Mouse (Mus musculus) embryonic fibroblast, embryonic 13.5 days (primary cell): ENCODE measurements around the gene Hsd11b2.

Source experiments
- CTCF ChIP-seq: IDR thresholded peaks from 2 replicates; pipeline ENCODE4 v1.5.1; 2011; ENCODE audit warnings: mild to moderate bottlenecking, control low read depth, low read length, moderate library complexity, borderline replicate concordance; ENCODE audit not compliant: insufficient read depth
- POLR2A ChIP-seq: IDR thresholded peaks from 2 replicates; pipeline ENCODE4 v1.6.1; 2011; ENCODE audit warnings: low read depth, mild to moderate bottlenecking, control low read depth, low read length, moderate library complexity

- TF ChIP-seq CTCF (peak; percentile 75), POLR2A (no peak)
Observed at GRCm38 (mm10) chr8:105533892-105534329, 15.4 kb downstream of the Hsd11b2 start.
